Mouse (Mus musculus): ENCODE data around the gene Dcaf8. TPM values are rescaled to one million over a fixed set of nuclear protein-coding genes. Genes with fewer than 3 reads are reported as not detected.

The Dcaf8 gene
- total and polyA plus RNA-seq, 3 experiments, result 31.7 to 49.0 (median 45.8) TPM

DNA sequence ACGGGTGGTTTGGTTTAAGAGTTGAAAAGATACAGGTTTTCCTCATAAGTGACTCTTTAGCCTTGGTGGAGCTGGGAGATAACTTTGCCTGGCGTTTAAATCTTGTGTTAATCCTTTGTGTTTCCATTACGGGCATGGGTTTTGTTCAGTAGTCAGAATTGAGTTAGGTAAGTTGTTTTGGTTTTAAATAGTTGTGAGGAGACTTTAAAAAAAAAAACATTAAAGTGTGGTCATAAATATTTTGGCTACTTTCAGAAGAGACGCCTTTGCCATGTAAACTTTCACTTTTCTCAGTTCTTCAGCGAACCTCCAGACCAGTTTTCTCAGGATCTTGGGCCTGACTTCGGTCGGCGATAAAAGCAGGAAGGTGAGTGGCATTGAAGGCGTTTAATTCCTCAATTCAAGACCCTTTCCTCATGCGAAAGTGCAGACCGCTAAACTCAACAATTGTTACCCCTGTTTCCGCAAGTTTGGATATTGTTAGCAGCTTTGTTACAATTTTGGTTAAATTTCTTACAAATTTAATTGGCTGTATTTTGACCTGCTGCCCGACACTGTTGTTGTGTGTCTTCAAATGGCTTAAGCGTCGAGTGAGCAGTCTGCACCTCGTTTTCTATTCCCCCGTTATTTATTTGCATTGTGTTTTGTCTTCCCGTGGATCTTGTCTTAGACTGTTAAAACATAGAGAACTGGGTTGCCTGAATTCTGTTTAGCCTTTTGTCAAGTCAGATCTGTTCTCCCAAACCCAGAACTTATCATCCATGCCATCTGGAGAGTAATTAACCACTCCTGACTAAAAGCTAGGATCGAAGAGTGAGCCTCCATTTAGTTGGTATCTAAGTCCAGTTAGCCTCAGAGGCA is 1.3 kb downstream of the Dcaf8 start:
- peaks cover 28% of the 10 kb centered on the region for H3K79me2 ChIP-seq (ENCODE audit: control insufficient read depth, insufficient read depth, low read length, poor library complexity)
- DNase-seq (ENCODE audit: low read depth, low spot score), result peak; percentile 72
- H3K9me3 ChIP-seq (replicated peaks; ENCODE audit: insufficient read depth, low read length), result no peaks in the 10 kb centered on the region
- peak overlapping the region; percentile 89 for H3K27ac ChIP-seq (ENCODE audit: control insufficient read depth, low read depth, low read length)
- peak overlapping the region; percentile 73 to 99 for H3K4me3 ChIP-seq (ENCODE audit: control insufficient read depth in 1 of 2, insufficient read depth in 1 of 2, low read depth in 2 of 2, low read length in 2 of 2)
- H3K27me3 ChIP-seq (ENCODE audit: control insufficient read depth in 1 of 2, insufficient read depth in 2 of 2, low read length in 2 of 2), result no peaks in the 10 kb centered on the region
- peaks cover 0 to 10% of the 10 kb centered on the region in 2 experiments; a peak in 3 of 4 replicates for H3K4me1 ChIP-seq (ENCODE audit: control insufficient read depth in 1 of 2, insufficient read depth in 2 of 2, low read length in 2 of 2)
- H3K36me3 ChIP-seq (ENCODE audit: control insufficient read depth in 1 of 2, insufficient read depth in 2 of 2, low read length in 2 of 2), result peaks cover 6 to 12% of the 10 kb centered on the region in 2 experiments
- TF ChIP-seq TBP (IDR thresholded peaks at IDR 0.05; ENCODE audit: low read depth, low read length), result 0 out of 2 replicates have a peak, but pooled peaks have one; percentile 27
- TF ChIP-seq CHD1 (IDR thresholded peaks at IDR 0.05; ENCODE audit: low read depth, low read length), result peak; percentile 94
- TF ChIP-seq GATA1 (IDR thresholded peaks at IDR 0.05; ENCODE audit: low read depth, low read length), result peak; percentile 52; the same call in 1 of the 2 replicates
- no peak for TF ChIP-seq ZNF384 (IDR thresholded peaks at IDR 0.05; ENCODE audit: low read depth, low read length)
- TF ChIP-seq HCFC1 (IDR thresholded peaks at IDR 0.05; ENCODE audit: low read depth, low read length), result peak; percentile 28; the same call in 1 of the 2 replicates
- peak in 1 of 2 experiments; percentile 4; a peak in 1 of 4 replicates for TF ChIP-seq EP300 (IDR thresholded peaks at IDR 0.05; ENCODE audit: low read depth in 1 of 2, low read length in 2 of 2)
- no peak for TF ChIP-seq USF1 (IDR thresholded peaks at IDR 0.05; ENCODE audit: low read depth, low read length)
- TF ChIP-seq SMC3 (IDR thresholded peaks at IDR 0.05; ENCODE audit: low read depth, low read length), result no peak
- 0 out of 2 replicates have a peak, but pooled peaks have one; percentile 3 for TF ChIP-seq ZMIZ1 (IDR thresholded peaks at IDR 0.05; ENCODE audit: low read depth, low read length)
- TF ChIP-seq NRF1 (IDR thresholded peaks at IDR 0.05; ENCODE audit: insufficient read depth, low read depth, low read length, poor library complexity, severe bottlenecking), result 0 out of 2 replicates have a peak, but pooled peaks have one; percentile 16
- TF ChIP-seq SIN3A (IDR thresholded peaks at IDR 0.05; ENCODE audit: low read length), result peak; percentile 64; the same call in 1 of the 2 replicates
- TF ChIP-seq MAFK (IDR thresholded peaks at IDR 0.05; ENCODE audit: borderline replicate concordance, low read depth, low read length), result no peak
- TF ChIP-seq TAL1 (IDR thresholded peaks at IDR 0.05; ENCODE audit: low read length), result peak; percentile 41
- TF ChIP-seq ETS1 (IDR thresholded peaks at IDR 0.05; ENCODE audit: low read depth, low read length), result no peak
- peak; percentile 47 for TF ChIP-seq MAX (IDR thresholded peaks at IDR 0.05; ENCODE audit: low read length)
- H3K9ac ChIP-seq (ENCODE audit: control insufficient read depth, low read depth, low read length, poor library complexity, severe bottlenecking), result peak overlapping the region; percentile 99

DNA sequence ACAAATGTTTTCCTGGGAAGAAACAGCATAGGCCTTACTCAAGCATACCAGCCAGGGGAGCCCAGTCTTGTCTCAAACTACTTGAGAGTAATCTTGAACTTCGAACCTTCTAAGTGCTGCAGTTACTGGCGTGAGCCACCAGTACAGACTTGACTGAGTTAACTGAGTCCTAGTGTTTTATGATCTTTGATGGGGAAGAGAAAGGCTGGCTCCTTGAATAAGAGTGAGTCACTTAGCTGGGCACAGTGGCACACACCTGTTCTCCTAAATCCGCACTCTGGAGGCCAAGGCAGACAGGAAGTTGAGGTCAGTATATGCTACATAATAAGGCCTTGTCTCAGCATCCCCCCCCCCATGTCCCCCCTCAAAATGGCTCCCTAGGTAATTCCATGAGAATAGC is 6.7 kb downstream of the Dcaf8 start:
- H3K79me2 ChIP-seq (ENCODE audit: control insufficient read depth, insufficient read depth, low read length, poor library complexity), result peaks cover 17% of the 10 kb centered on the region
- no peak overlapping the region for H3K4me3 ChIP-seq (ENCODE audit: control insufficient read depth in 1 of 2, insufficient read depth in 1 of 2, low read depth in 2 of 2, low read length in 2 of 2)
- H3K36me3 ChIP-seq (ENCODE audit: control insufficient read depth in 1 of 2, insufficient read depth in 2 of 2, low read length in 2 of 2), result peaks cover 9 to 12% of the 10 kb centered on the region in 2 experiments
- no peaks in the 10 kb centered on the region for H3K27me3 ChIP-seq (ENCODE audit: control insufficient read depth in 1 of 2, insufficient read depth in 2 of 2, low read length in 2 of 2)
- peaks cover 3 to 7% of the 10 kb centered on the region in 2 experiments; a peak in 3 of 4 replicates for H3K4me1 ChIP-seq (ENCODE audit: control insufficient read depth in 1 of 2, insufficient read depth in 2 of 2, low read length in 2 of 2)
- no peak overlapping the region for H3K27ac ChIP-seq (ENCODE audit: control insufficient read depth, low read depth, low read length)
- no peak for TF ChIP-seq MAX (IDR thresholded peaks at IDR 0.05; ENCODE audit: low read length)
- no peak for TF ChIP-seq HCFC1 (IDR thresholded peaks at IDR 0.05; ENCODE audit: low read depth, low read length)
- no peak for TF ChIP-seq CTCF (IDR thresholded peaks at IDR 0.05 in 2 of 3, conservative IDR thresholded peaks at IDR 0.05 in 1 of 3; ENCODE audit: control insufficient read depth in 1 of 3, insufficient read depth in 1 of 3, low read depth in 2 of 3, low read length in 3 of 3, poor library complexity in 1 of 3, severe bottlenecking in 1 of 3)
- TF ChIP-seq ZMIZ1 (IDR thresholded peaks at IDR 0.05; ENCODE audit: low read depth, low read length), result no peak
- TF ChIP-seq ETS1 (IDR thresholded peaks at IDR 0.05; ENCODE audit: low read depth, low read length), result no peak
- no peak for TF ChIP-seq ELF1 (IDR thresholded peaks at IDR 0.05; ENCODE audit: low read depth, low read length)
- no peak for TF ChIP-seq CHD2 (IDR thresholded peaks at IDR 0.05; ENCODE audit: low read length)
- TF ChIP-seq MYC (IDR thresholded peaks at IDR 0.05; ENCODE audit: low read depth, low read length), result no peak
- no peak for TF ChIP-seq POLR2AphosphoS5 (IDR thresholded peaks at IDR 0.05; ENCODE audit: borderline replicate concordance, low read depth, low read length)
- TF ChIP-seq POLR2A (IDR thresholded peaks at IDR 0.05; ENCODE audit: control insufficient read depth in 1 of 2, insufficient read depth in 1 of 2, low read depth in 1 of 2, low read length in 2 of 2, poor library complexity in 1 of 2), result no peak
- no peak for TF ChIP-seq MYB (IDR thresholded peaks at IDR 0.05; ENCODE audit: low read depth, low read length)
- TF ChIP-seq SMC3 (IDR thresholded peaks at IDR 0.05; ENCODE audit: low read depth, low read length), result no peak
- TF ChIP-seq POLR2AphosphoS2 (IDR thresholded peaks at IDR 0.05; ENCODE audit: low read length), result no peak
- TF ChIP-seq MAZ (IDR thresholded peaks at IDR 0.05; ENCODE audit: low read depth, low read length), result no peak
- no peak for TF ChIP-seq ZKSCAN1 (IDR thresholded peaks at IDR 0.05; ENCODE audit: low read depth, low read length)
- no peak overlapping the region for H3K9ac ChIP-seq (ENCODE audit: control insufficient read depth, low read depth, low read length, poor library complexity, severe bottlenecking)
- H3K9me3 ChIP-seq (replicated peaks; ENCODE audit: insufficient read depth, low read length), result no peaks in the 10 kb centered on the region
- DNase-seq (ENCODE audit: low read depth, low spot score), result no peak

All from MEL (cell line).